8 mouse cellular contexts compared by ENCODE assay signal in the genomic region with DNA sequence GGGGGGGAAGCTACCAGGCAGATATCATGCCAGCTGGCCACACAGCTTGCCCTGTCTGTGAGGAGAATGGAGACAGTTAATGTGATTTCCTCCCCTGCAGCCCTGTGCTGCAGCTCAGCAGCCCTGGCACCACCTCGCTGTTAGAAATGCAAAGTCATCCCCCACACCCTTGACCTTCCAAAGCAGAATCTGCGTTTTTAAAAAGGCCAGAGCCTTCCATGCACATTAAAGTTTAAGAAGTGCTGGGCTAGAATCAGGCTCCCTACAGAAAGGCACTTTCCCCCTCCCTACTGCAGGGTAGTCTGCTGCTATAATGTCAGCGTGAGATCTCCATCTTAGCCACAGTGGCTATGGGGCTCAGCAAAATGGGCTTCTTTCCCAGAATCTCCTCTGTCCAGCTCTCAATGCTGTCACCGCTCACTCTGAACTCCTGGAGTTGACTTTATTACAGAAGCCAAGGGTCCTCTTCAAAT. TPM values are rescaled to one million over a fixed set of nuclear protein-coding genes. Genes with fewer than 3 reads are reported as not detected.
DNase-seq lines count a peak whose midpoint lies in the region; ATAC-seq and TF ChIP-seq lines count a peak whose summit lies in the region.

No protein-coding gene starts in this region.

- H3K4me1 ChIP-seq in hindbrain, postnatal 0 days (ENCODE audit: insufficient read depth, low read length), result no peaks in the 10 kb centered on the region

- no peaks in the 10 kb centered on the region for H3K36me3 ChIP-seq in hindbrain, postnatal 0 days (ENCODE audit: insufficient read depth, low read length)

- H3K4me3 ChIP-seq in hindbrain, postnatal 0 days (ENCODE audit: low read length), result no peak overlapping the region

- no peak overlapping the region for H3K9ac ChIP-seq in hindbrain, postnatal 0 days (replicated peaks; ENCODE audit: low read length)

- no peaks in the 10 kb centered on the region for H3K27me3 ChIP-seq in hindbrain, postnatal 0 days (ENCODE audit: insufficient read depth, low read length)

- peak; percentile 94 for ATAC-seq in hindbrain, postnatal 0 days

- peak; percentile 90 for DNase-seq in heart, adult 11 months
- DNase-seq in heart, adult 8-10 months (ENCODE audit: low spot score), result no peak
- peak; percentile 79 for DNase-seq in 416B (ENCODE audit: low read depth)
- DNase-seq in adrenal gland, postnatal 36 days, result peak; percentile 56 to 63
- DNase-seq in hindbrain, postnatal 0 days (ENCODE audit: low spot score), result peak; percentile 88
- DNase-seq in right cerebral cortex, postnatal 36 days (ENCODE audit: low spot score in 2 of 2), result no peak
- DNase-seq in natural killer cell, adult 2 months (ENCODE audit: low spot score in 2 of 2), result no peak
- no peak for DNase-seq in retina, embryonic 14.5 days (ENCODE audit: low spot score)

- H3K4me2 ChIP-seq in hindbrain, postnatal 0 days (ENCODE audit: low read depth, low read length), result no peak overlapping the region

- TF ChIP-seq CTCF in hindbrain, postnatal 0 days (IDR thresholded peaks at IDR 0.05; ENCODE audit: low read depth), result no peak

- 13% methylated on average over 4 of the region's 4 CpGs for WGBS in hindbrain, postnatal 0 days

- peak overlapping the region; percentile 76 for H3K27ac ChIP-seq in hindbrain, postnatal 0 days

- H3K9me3 ChIP-seq in hindbrain, postnatal 0 days (ENCODE audit: low read length), result no peaks in the 10 kb centered on the region

RNA-seq across cellular contexts. Expression of gene Tfrc, which starts 10.8 kb away (rescaled TPM):
- total RNA-seq in heart, adult 8-10 months (2022), result 10 to 100 TPM; 21.4 to 53.5 (median 38.0) TPM
- total RNA-seq in adrenal gland, postnatal 36 days (2021), result 10 to 100 TPM; 21.2 to 75.7 TPM
- 51.9 and 56.3 TPM in 2 replicates for total RNA-seq in hindbrain, postnatal 0 days (2014; rRNA removed)
- polyA plus RNA-seq in hindbrain, postnatal 0 days (2015; fragmentation: Nextera tagmentation; extraction: Ambion mirVana), result 38.3 and 40.0 TPM in 2 replicates

RNA-seq across cellular contexts. Expression of gene Tnk2, which starts 45.7 kb away (rescaled TPM):
- 10 to 100 TPM; 18.6 to 22.6 (median 21.4) TPM for total RNA-seq in heart, adult 8-10 months (2022)
- total RNA-seq in adrenal gland, postnatal 36 days (2021), result 10 to 100 TPM; 31.1 to 36.4 TPM
- 78.2 and 90.5 TPM in 2 replicates for total RNA-seq in hindbrain, postnatal 0 days (2014; rRNA removed)
- polyA plus RNA-seq in hindbrain, postnatal 0 days (2015; fragmentation: Nextera tagmentation; extraction: Ambion mirVana), result 18.6 and 19.2 TPM in 2 replicates

Comparison
In these comparisons a context has a peak if more than half of its experiments do, and no peak if none do; other contexts are left out.
1. DNase-seq: peak in heart, adult 11 months (single experiment), 416B (single experiment), adrenal gland, postnatal 36 days (2 of 2) and hindbrain, postnatal 0 days (single experiment); none in heart, adult 8-10 months (single experiment), right cerebral cortex, postnatal 36 days (0 of 2), natural killer cell, adult 2 months (0 of 2) and retina, embryonic 14.5 days (single experiment).